Mouse (Mus musculus) midbrain, postnatal 0 days (tissue): Measurements from ENCODE around the gene Llcfc1. TPM values are rescaled to one million over a fixed set of nuclear protein-coding genes. Genes with fewer than 3 reads are reported as not detected.

Source experiments
- ATAC-seq: fragments of 200-750 bp; cut with Nextera tagmentation; 2 replicates; pipeline ENCODE4 v1.8.0; 2017; ENCODE audit warnings: moderate number of reproducible peaks, mild to moderate bottlenecking, moderate TSS enrichment, moderate library complexity; ENCODE audit not compliant: low FRiP score
- DNase-seq: peaks from one replicate; pipeline ENCODE4 v3.0.0-alpha.2; 2015; ENCODE audit warnings: low spot score
- H3K27ac ChIP-seq: fragments of 300-500 bp; sonication (generic); 2 replicates; pipeline ENCODE4 v1.5.1; 2014; ENCODE audit warnings: low read depth, mild to moderate bottlenecking, low read length, mixed read lengths
- H3K27me3 ChIP-seq: fragments of 300-500 bp; sonication (generic); 2 replicates; pipeline ENCODE4 v1.6.1; 2014; ENCODE audit warnings: low read length, control low read depth, mixed read lengths; ENCODE audit not compliant: insufficient read depth
- H3K36me3 ChIP-seq: fragments of 300-500 bp; sonication (generic); 2 replicates; pipeline ENCODE4 v1.6.1; 2014; ENCODE audit warnings: low read length, control low read depth, mixed read lengths; ENCODE audit not compliant: insufficient read depth
- H3K4me1 ChIP-seq: fragments of 300-500 bp; sonication (generic); 2 replicates; pipeline ENCODE4 v1.6.1; 2014; ENCODE audit warnings: mild to moderate bottlenecking, control low read depth, antibody characterized with exemption, low read length, mixed read lengths; ENCODE audit not compliant: insufficient read depth
- H3K4me2 ChIP-seq: fragments of 300-500 bp; sonication (generic); 2 replicates; pipeline ENCODE4 v1.6.1; 2014; ENCODE audit warnings: low read depth, mild to moderate bottlenecking, low read length, mixed read lengths; ENCODE audit not compliant: poor library complexity, severe bottlenecking
- H3K4me3 ChIP-seq: fragments of 300-500 bp; sonication (generic); 2 replicates; pipeline ENCODE4 v1.5.1; 2014; ENCODE audit warnings: low read depth, mild to moderate bottlenecking, low read length, moderate library complexity
- H3K9ac ChIP-seq: fragments of 300-500 bp; sonication (generic); replicated peaks from 2 replicates; pipeline ENCODE4 v1.6.1; 2014; ENCODE audit warnings: mild to moderate bottlenecking, low read length, moderate library complexity, mixed read lengths; ENCODE audit not compliant: poor library complexity, severe bottlenecking
- H3K9me3 ChIP-seq: fragments of 300-500 bp; sonication (generic); 2 replicates; pipeline ENCODE4 v1.6.1; 2016; ENCODE audit warnings: low read length, control low read depth
- CTCF ChIP-seq: IDR thresholded peaks from 2 replicates; pipeline ENCODE4 v1.5.1; 2016; ENCODE audit warnings: antibody characterized with exemption, mild to moderate bottlenecking
- WGBS: fragments of 180-500 bp; shearing (Covaris S2); extraction: QIAGEN DNeasy Blood & Tissue Kit; methylation state at CpG from one replicate; pipeline ENCODE4 v1.1.7; 2014; 5-methylcytosine and 5-hydroxymethylcytosine counted together
- polyA plus RNA-seq: library from polyadenylated mRNA; unstranded; fragments of >200 nt; fragmentation: Nextera tagmentation; extraction: Ambion mirVana; gene quantifications from 2 replicates; pipeline ENCODE4 v1.2.1, GENCODE M21; 2015
- total RNA-seq: library from RNA; depleted of rRNA; stranded (reverse); fragments of >200 nt; gene quantifications from 2 replicates; pipeline ENCODE4 v1.2.3, GENCODE M21; 2014

Gene Llcfc1
- total and polyA plus RNA-seq, 2 experiments from 2014 or later, result not detected

DNA sequence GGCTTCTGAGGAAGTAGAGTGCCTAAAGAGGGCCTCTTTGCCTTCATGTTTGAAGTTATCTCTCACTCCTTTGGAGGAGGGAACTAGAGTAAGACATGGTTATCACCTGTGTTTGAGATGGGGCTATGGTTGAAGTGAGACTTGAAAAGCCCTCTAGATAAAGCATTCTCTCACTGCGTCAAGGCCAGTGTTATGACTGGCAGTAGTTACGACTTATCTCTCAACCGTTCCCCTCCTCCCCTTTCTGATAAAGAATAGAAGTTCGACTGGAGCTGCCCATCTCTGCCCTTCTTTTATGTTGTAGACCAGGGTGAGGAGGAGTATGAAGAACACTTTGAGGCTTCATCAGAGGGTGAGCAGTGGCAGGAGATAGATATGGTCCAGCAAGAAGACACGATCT lies 680 bp downstream of the Llcfc1 start:
- Histone ChIP-seq H3K9me3 (no peaks in the 10 kb centered on the region), H3K4me3 (no peak overlapping the region), H3K36me3 (no peaks in the 10 kb centered on the region), H3K4me1 (no peaks in the 10 kb centered on the region), H3K27me3 (no peaks in the 10 kb centered on the region), H3K9ac (no peak overlapping the region), H3K4me2 (no peak overlapping the region), H3K27ac (no peak overlapping the region)
- WGBS, result 91% methylated on average over 5 of the region's 5 CpGs
- DNase-seq (no peak), ATAC-seq (no peak)
- TF ChIP-seq CTCF, result no peak

DNA sequence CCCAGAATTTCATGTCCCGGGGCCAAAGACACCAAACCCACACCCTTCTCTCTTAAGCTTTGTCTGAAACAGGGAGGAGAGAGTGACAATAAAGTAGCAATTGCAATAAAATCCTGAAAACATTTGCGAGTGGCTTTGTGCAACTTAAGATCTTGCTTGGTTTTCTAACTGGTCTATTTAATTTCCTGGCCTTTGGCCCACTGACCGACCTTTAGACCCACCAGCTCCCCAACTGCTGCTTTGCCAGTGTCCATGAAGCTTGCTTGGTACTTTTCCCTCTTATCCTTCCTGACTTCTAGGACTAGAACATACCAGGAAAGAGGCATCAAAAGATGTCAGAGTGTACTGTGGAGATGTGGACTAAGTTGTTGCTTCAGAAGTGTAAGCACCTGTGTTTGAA lies 1.4 kb downstream of the Llcfc1 start:
- Histone ChIP-seq H3K27ac (no peak overlapping the region), H3K9ac (no peak overlapping the region), H3K4me3 (no peak overlapping the region), H3K27me3 (no peaks in the 10 kb centered on the region), H3K9me3 (no peaks in the 10 kb centered on the region), H3K4me1 (no peaks in the 10 kb centered on the region), H3K36me3 (no peaks in the 10 kb centered on the region), H3K4me2 (no peak overlapping the region)
- ATAC-seq, result no peak
- WGBS, result 90% methylated on average over 3 of the region's 3 CpGs
- TF ChIP-seq CTCF, result no peak
- no peak for DNase-seq

DNA sequence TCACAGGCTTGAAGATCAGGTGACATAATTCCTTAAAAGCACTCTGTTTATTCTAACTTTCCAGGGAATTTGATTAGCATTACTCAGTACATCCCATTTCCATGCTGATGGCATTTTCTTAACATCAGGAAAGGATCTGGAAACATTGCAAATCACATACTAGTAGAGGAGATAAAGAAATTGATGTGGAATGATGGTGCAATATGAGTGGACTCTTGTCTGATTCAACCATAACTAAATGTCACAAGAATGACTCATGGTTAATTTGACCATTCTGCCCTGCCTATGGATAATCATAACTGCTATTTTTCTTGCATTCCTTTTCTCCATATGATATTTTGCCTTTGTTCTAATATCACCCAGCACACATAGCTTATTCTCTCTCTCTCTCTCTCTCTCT lies 8.0 kb downstream of the Llcfc1 start:
- no peaks in the 10 kb centered on the region for H3K4me1 ChIP-seq
- H3K4me3 ChIP-seq, result no peak overlapping the region
- H3K9me3 ChIP-seq, result no peaks in the 10 kb centered on the region
- no peak for ATAC-seq
- no peaks in the 10 kb centered on the region for H3K27me3 ChIP-seq
- no peaks in the 10 kb centered on the region for H3K36me3 ChIP-seq
- no peak overlapping the region for H3K9ac ChIP-seq
- DNase-seq, result no peak
- no peak overlapping the region for H3K27ac ChIP-seq
- no peak overlapping the region for H3K4me2 ChIP-seq
- TF ChIP-seq CTCF, result no peak

DNA sequence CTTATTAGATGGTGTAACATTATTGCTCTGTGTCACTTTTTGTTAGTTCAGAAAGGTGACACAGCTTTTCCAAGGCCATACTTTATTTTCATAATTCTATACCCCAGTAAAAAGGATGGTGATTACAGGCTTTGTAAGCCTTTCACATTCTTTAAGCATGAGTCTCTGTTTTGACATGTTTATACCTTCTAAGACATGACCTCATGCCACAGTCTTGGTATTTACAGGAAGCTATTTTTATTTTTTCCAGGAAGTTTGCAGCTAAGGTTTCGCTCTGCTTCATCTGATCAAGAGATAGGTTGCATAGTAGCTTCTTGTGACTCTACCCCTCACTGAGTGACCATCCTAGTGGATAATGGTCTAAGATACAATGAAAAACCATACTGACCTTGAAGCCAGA lies 10.2 kb downstream of the Llcfc1 start:
- WGBS, result 97% methylated on average over 1 of the region's 1 CpGs
- Histone ChIP-seq H3K9ac (no peak overlapping the region), H3K4me3 (no peak overlapping the region), H3K4me2 (no peak overlapping the region), H3K27ac (no peak overlapping the region), H3K36me3 (no peaks in the 10 kb centered on the region), H3K27me3 (no peaks in the 10 kb centered on the region), H3K4me1 (no peaks in the 10 kb centered on the region), H3K9me3 (no peaks in the 10 kb centered on the region)
- TF ChIP-seq CTCF, result no peak
- ATAC-seq (no peak), DNase-seq (no peak)

DNA sequence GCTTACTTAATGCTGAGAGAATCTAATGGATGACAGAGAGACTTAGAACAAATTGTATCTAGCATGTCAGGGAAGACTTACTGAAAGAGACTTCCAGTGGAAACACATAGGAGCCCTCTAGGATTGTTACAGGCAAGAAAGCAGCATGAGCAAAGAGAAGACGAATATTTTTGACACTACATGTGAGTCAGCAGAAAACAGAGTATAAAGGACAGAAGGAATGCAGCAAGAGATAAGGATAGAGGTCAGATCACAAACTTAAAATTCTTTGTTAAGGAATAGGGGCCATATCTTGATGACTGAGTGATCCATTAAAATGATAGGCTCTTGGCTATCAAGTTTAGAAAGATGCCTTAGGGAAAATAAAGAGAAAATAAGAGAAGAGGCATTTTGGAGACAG lies 17.0 kb downstream of the Llcfc1 start:
- Histone ChIP-seq H3K27ac (no peak overlapping the region), H3K9me3 (no peaks in the 10 kb centered on the region), H3K27me3 (no peaks in the 10 kb centered on the region), H3K9ac (no peak overlapping the region), H3K4me1 (no peaks in the 10 kb centered on the region), H3K4me2 (no peak overlapping the region), H3K4me3 (no peak overlapping the region), H3K36me3 (no peaks in the 10 kb centered on the region)
- ATAC-seq (no peak), DNase-seq (no peak)
- 78% methylated on average over 1 of the region's 1 CpGs for WGBS
- TF ChIP-seq CTCF, result no peak

DNA sequence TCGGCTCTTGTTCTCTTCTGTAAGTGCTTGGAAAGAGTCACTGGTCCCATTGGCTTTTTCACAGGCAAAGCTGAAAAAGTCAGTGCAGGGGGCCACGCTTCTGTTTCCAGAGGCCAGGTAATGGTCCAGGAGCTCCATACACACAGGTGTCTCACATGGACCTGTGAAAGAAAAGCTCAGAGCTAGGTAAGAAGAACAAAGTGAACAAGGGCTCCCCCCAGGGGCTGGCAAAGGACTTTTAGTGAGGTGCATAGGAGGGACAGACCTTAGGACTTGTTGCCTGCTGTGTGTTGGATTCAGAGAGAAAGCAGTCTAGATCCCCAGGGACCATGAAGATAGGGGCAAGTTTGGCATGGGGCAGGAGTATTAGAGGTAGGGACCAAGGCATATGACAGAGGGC lies 18.7 kb downstream of the Llcfc1 start:
- Histone ChIP-seq H3K4me3 (no peak overlapping the region), H3K4me2 (no peak overlapping the region), H3K27me3 (no peaks in the 10 kb centered on the region), H3K9me3 (no peaks in the 10 kb centered on the region), H3K4me1 (no peaks in the 10 kb centered on the region), H3K9ac (no peak overlapping the region), H3K27ac (no peak overlapping the region), H3K36me3 (no peaks in the 10 kb centered on the region)
- no peak for DNase-seq
- 74% methylated on average over 2 of the region's 2 CpGs for WGBS
- TF ChIP-seq CTCF, result no peak
- ATAC-seq, result no peak

DNA sequence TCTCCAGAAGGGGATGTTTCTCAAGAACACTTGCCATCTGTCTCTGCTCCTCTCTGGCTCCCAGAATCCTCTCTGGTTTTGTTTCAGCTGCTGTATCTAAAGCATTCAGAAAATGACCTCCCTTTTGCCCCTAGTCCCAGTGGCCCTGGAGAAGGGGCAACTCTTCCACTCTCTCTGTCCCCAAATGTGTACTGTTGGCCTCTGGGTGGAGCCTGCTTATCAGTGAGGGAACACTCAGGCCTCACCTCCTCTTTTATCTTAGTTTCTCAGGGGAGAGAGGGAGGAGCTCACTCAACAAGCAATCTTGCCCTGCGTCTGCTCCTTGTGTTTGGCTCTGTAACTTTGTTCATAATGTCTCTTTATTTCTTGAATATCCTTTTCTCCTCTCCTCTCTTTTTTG lies 19.9 kb downstream of the Llcfc1 start, which contains the start of gene Kel:
Gene Kel, minus strand, starts transcription at position 217 of the 400 bp plus-strand sequence.
- no peaks in the 10 kb centered on the region for H3K36me3 ChIP-seq
- ATAC-seq (no peak), DNase-seq (no peak)
- H3K4me3 ChIP-seq, result no peak within 1 kb of the TSS
- H3K4me1 ChIP-seq, result no peaks in the 10 kb centered on the region
- H3K9me3 ChIP-seq, result no peaks in the 10 kb centered on the region
- H3K9ac ChIP-seq, result no peak within 1 kb of the TSS
- no peak for TF ChIP-seq CTCF
- H3K27me3 ChIP-seq, result no peaks in the 10 kb centered on the region
- H3K27ac ChIP-seq, result no peak within 1 kb of the TSS
- 50% methylated on average over 1 of the region's 1 CpGs for WGBS
- H3K4me2 ChIP-seq, result no peak within 1 kb of the TSS
